Mouse (Mus musculus) hindbrain, embryonic 16.5 days (tissue): ENCODE results near the gene Gli3. TPM values are rescaled to one million over a fixed set of nuclear protein-coding genes. Genes with fewer than 3 reads are reported as not detected.

Source experiments
- ATAC-seq: fragments of 200-750 bp; cut with Nextera tagmentation; 2 replicates; pipeline ENCODE4 v1.8.0; 2017; ENCODE audit warnings: moderate TSS enrichment, moderate library complexity
- H3K27ac ChIP-seq: fragments of 300-500 bp; sonication (generic); 2 replicates; pipeline ENCODE4 v1.5.1; 2014; ENCODE audit warnings: low read depth, mild to moderate bottlenecking, control low read depth, low read length, moderate library complexity
- H3K27me3 ChIP-seq: fragments of 300-500 bp; sonication (generic); replicated peaks from 2 replicates; pipeline ENCODE4 v1.6.1; 2014; ENCODE audit warnings: low read length; ENCODE audit not compliant: control insufficient read depth, insufficient read depth
- H3K36me3 ChIP-seq: fragments of 300-500 bp; sonication (generic); 2 replicates; pipeline ENCODE4 v1.6.1; 2014; ENCODE audit warnings: mild to moderate bottlenecking, low read length, moderate library complexity, mixed read lengths; ENCODE audit not compliant: control insufficient read depth, insufficient read depth
- H3K4me1 ChIP-seq: fragments of 300-500 bp; sonication (generic); 2 replicates; pipeline ENCODE4 v1.6.1; 2014; ENCODE audit warnings: low read depth, low read length; ENCODE audit not compliant: control insufficient read depth, insufficient read depth
- H3K4me2 ChIP-seq: fragments of 300-500 bp; sonication (generic); 2 replicates; pipeline ENCODE4 v1.6.1; 2014; ENCODE audit warnings: mild to moderate bottlenecking, low read length, control low read depth, moderate library complexity
- H3K4me3 ChIP-seq: fragments of 300-500 bp; sonication (generic); 2 replicates; pipeline ENCODE4 v1.5.1; 2014; ENCODE audit warnings: mild to moderate bottlenecking, low read length, control low read depth, moderate library complexity
- H3K9ac ChIP-seq: fragments of 300-500 bp; sonication (generic); 2 replicates; pipeline ENCODE4 v1.6.1; 2014; ENCODE audit warnings: low read depth, mild to moderate bottlenecking, control low read depth, low read length, moderate library complexity
- H3K9me3 ChIP-seq: fragments of 300-500 bp; sonication (generic); 2 replicates; pipeline ENCODE4 v1.6.1; 2014; ENCODE audit warnings: mild to moderate bottlenecking, low read length, moderate library complexity; ENCODE audit not compliant: control insufficient read depth
- WGBS: fragments of 180-500 bp; shearing (Covaris S2); extraction: QIAGEN DNeasy Blood & Tissue Kit; methylation state at CpG from one replicate; pipeline ENCODE4 v1.1.7; 2014; 5-methylcytosine and 5-hydroxymethylcytosine counted together
- polyA plus RNA-seq: library from polyadenylated mRNA; unstranded; fragments of >200 nt; fragmentation: Nextera tagmentation; extraction: Ambion mirVana; gene quantifications from 2 replicates; pipeline ENCODE4 v1.2.1, GENCODE M21; 2015

Gli3 gene
- polyA plus RNA-seq, 1 experiment from 2014 or later: 2.9 TPM

DNA sequence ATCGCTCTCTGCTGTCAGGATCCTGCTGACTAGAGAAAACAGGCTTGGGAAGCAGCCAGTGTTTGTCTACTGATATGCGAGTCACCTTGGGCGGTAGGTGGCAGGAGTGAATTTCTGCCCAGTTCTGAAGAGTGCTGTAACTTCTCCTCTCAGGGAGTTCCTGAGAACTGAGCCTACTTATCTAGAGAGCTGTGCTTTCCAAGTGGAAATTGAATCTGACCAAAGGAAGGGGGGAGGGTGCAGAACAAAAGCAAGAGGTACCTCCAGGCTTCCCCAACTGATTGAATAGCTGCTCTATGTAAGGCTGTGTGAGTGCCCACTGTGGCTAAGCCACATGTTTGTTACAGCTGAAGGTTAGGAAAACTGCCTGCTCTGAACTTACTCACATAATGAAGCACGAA is 244.4 kb downstream of the Gli3 start:
- no peaks in the 10 kb centered on the region for H3K36me3 ChIP-seq
- no peak overlapping the region for H3K9ac ChIP-seq
- H3K4me1 ChIP-seq: no peaks in the 10 kb centered on the region
- H3K27me3 ChIP-seq: no peaks in the 10 kb centered on the region
- no peaks in the 10 kb centered on the region for H3K9me3 ChIP-seq
- H3K27ac ChIP-seq: no peak overlapping the region
- 20% methylated on average over 4 of the region's 4 CpGs for WGBS
- ATAC-seq: no peak
- no peak overlapping the region for H3K4me2 ChIP-seq
- H3K4me3 ChIP-seq: no peak overlapping the region

DNA sequence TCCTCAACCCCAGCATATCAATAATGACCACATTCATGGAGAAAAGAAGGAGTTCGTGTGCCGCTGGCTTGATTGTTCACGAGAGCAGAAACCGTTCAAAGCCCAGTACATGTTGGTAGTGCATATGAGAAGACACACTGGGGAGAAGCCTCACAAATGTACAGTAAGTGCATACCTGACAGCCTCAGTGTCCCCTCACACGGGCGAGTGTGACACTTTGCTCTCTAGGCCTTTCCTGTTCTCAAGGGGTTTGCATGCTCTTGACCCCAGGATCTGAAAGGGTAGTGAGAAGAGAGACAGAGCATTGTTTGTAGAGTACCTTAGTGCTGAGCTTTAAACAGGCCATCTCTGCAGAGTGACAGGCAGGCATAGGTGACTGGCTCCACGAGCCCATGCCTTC is 250.5 kb downstream of the Gli3 start:
- Histone ChIP-seq H3K9ac (no peak overlapping the region), H3K4me3 (no peak overlapping the region), H3K27me3 (no peaks in the 10 kb centered on the region), H3K36me3 (no peaks in the 10 kb centered on the region), H3K9me3 (no peaks in the 10 kb centered on the region), H3K4me1 (peaks cover 4% of the 10 kb centered on the region; the same call in 1 of the 2 replicates), H3K4me2 (no peak overlapping the region), H3K27ac (no peak overlapping the region)
- 74% methylated on average over 7 of the region's 7 CpGs for WGBS
- no peak for ATAC-seq

DNA sequence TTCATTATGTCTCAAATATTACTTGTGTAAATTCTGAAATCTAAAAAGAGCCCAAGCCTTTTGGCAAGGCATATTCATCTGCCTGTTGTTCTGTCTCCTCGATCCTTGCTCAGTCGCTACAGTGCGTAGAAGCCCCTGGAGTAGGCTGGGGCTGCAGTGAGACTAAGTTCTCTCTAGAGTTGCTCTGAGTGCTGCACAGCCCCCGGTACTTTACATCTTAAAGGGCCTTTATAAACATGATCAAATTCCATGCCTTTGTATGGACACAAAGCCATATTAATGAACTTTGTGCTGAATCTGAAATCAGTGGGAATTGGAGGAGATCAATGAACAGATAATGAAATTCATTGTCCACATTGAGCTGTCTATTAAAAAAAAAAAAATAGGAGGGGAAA is 251.3 kb downstream of the Gli3 start:
- H3K9ac ChIP-seq: no peak overlapping the region
- peaks cover 4% of the 10 kb centered on the region; the same call in 1 of the 2 replicates for H3K4me1 ChIP-seq
- H3K27ac ChIP-seq: no peak overlapping the region
- H3K36me3 ChIP-seq: no peaks in the 10 kb centered on the region
- 21% methylated on average over 4 of the region's 4 CpGs for WGBS
- H3K27me3 ChIP-seq: no peaks in the 10 kb centered on the region
- H3K4me3 ChIP-seq: no peak overlapping the region
- H3K9me3 ChIP-seq: no peaks in the 10 kb centered on the region
- ATAC-seq: no peak
- H3K4me2 ChIP-seq: no peak overlapping the region

DNA sequence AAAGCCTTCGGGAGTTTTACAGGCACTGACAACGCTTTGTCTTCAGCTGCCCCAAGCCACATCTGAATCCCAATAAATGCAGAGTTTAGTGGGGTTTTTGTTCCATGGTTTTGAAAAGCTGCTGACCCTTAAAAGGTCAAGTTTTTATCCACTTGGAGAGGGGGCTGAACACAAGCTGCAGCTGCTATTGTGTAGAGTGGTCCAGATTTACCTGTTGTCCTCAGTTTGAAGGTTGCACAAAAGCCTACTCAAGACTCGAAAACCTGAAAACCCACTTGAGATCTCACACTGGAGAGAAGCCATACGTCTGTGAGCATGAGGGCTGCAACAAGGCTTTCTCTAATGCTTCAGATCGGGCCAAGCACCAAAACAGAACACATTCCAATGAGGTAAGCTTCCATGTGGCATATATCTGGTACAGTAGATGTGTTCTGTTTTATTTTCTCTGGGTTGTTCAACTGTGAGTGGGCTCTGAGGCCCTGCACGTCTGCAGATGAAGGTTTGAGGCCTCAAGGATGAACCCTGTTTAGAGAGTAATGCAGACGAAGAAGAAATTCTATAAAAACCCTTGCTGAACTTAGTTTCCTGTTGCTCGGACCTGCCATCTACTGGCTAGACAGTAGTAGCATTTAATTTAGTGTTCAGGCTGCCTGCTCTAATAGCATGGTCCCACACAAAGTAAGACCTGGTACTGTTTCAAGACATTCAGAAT is 251.8 kb downstream of the Gli3 start:
- ATAC-seq: peak; percentile 91
- no peak overlapping the region for H3K4me3 ChIP-seq
- WGBS: 20% methylated on average over 8 of the region's 8 CpGs

DNA sequence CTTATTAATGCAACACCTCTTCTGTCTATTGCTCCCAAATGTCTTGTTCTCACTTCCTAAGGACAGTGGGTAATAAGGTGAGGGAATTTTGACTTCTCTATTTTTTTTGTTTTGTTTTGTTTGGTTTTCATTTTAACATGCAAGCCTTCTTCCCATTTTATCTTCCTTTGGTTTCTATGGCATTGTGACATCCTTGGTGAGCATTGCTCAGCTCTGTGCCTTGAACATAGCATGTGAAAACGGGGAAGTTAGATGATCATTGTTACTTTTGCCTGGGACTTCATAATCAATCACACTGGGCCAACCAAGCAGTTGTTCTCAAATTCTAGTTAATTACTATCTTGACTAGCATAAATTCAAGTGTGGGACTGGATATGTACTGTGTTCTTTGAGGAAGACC is 258.4 kb downstream of the Gli3 start:
- H3K4me1 ChIP-seq: no peaks in the 10 kb centered on the region
- no peaks in the 10 kb centered on the region for H3K36me3 ChIP-seq
- no peak overlapping the region for H3K9ac ChIP-seq
- no peak overlapping the region for H3K4me2 ChIP-seq
- WGBS: 91% methylated on average over 1 of the region's 1 CpGs
- H3K27ac ChIP-seq: no peak overlapping the region
- H3K27me3 ChIP-seq: no peaks in the 10 kb centered on the region
- ATAC-seq: no peak
- no peak overlapping the region for H3K4me3 ChIP-seq
- no peaks in the 10 kb centered on the region for H3K9me3 ChIP-seq

More for the DNA sequence above, 251.8 kb downstream of the Gli3 start:
- H3K4me2 ChIP-seq: no peak overlapping the region
- H3K4me1 ChIP-seq: peaks cover 4% of the 10 kb centered on the region; the same call in 1 of the 2 replicates
- no peaks in the 10 kb centered on the region for H3K27me3 ChIP-seq
- no peaks in the 10 kb centered on the region for H3K9me3 ChIP-seq
- H3K36me3 ChIP-seq: no peaks in the 10 kb centered on the region
- H3K9ac ChIP-seq: no peak overlapping the region
- no peak overlapping the region for H3K27ac ChIP-seq

DNA sequence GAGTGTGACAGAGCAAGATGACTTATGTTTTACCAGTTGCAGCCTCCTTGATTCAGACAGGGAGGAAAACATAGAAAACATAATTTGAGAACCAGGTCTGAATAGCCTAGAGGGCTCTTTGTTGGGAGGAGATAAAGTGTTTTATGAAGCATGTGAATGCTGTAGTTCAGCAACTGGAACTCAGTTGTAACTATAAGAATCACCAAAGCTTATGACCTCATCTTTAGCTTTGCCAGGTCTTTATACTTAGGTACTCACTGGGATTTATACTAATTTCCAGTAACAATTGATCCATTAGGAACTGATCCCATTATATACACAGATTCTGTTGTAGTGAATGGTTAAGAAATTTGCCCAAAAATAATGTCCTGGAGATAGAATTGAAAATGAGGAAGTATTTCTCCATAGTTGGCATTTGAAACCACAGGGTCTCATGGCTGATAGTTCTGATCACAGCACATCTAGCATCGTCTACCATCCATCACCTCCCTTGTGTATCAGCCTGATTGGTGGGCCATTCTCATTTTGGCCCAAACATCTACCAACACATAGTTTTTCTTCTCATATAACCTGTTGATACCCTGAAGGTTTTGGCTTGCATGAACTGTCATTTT is 259.8 kb downstream of the Gli3 start:
- no peak for ATAC-seq
- 91% methylated on average over 1 of the region's 1 CpGs for WGBS

DNA sequence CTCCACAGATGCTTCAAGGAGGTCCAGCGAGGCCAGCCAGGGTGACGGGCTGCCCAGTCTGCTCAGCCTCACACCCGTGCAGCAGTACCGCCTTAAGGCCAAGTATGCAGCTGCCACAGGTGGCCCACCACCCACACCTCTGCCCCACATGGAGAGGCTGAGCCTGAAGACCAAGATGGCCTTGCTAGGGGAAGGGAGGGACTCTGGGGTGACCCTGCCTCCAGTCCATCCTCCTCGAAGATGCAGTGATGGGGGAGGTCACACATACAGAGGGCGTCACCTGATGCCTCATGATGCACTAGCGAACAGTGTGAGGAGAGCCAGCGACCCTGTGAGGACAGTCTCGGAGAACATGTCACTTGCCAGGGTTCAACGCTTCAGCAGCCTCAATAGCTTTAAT is 261.7 kb downstream of the Gli3 start:
- Histone ChIP-seq H3K9me3 (no peaks in the 10 kb centered on the region), H3K27me3 (no peaks in the 10 kb centered on the region), H3K9ac (no peak overlapping the region), H3K4me3 (no peak overlapping the region), H3K4me1 (no peaks in the 10 kb centered on the region), H3K27ac (no peak overlapping the region), H3K36me3 (no peaks in the 10 kb centered on the region), H3K4me2 (no peak overlapping the region)
- ATAC-seq: no peak
- WGBS: 96% methylated on average over 10 of the region's 10 CpGs

More for the DNA sequence above, 259.8 kb downstream of the Gli3 start:
- H3K27me3 ChIP-seq: no peaks in the 10 kb centered on the region
- no peak overlapping the region for H3K4me2 ChIP-seq
- no peak overlapping the region for H3K9ac ChIP-seq
- no peaks in the 10 kb centered on the region for H3K9me3 ChIP-seq
- no peaks in the 10 kb centered on the region for H3K36me3 ChIP-seq
- H3K4me3 ChIP-seq: no peak overlapping the region
- no peak overlapping the region for H3K27ac ChIP-seq
- no peaks in the 10 kb centered on the region for H3K4me1 ChIP-seq

DNA sequence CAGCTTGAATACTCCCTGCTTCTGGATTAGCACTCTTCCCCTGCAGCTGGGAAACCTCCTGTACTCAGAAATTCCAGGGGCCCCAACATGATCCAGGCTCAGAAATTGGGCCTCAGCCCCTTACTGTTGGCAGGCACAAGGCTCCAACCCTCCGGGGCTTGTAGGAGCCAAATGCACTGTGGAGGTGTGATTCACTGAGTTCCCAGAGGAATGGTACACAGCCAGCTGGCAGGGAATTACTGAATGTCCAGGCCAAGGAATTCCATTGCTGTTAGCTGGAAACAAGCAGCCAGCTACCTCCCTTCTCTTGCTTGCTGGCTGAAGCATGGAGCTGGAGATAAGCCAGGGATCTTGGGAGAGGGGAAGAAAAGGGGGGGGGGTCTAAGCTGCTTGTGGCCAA is 278.7 kb downstream of the Gli3 start:
- peaks cover 4% of the 10 kb centered on the region for H3K4me1 ChIP-seq
- H3K9ac ChIP-seq: no peak overlapping the region
- no peaks in the 10 kb centered on the region for H3K9me3 ChIP-seq
- H3K27ac ChIP-seq: no peak overlapping the region
- H3K4me2 ChIP-seq: no peak overlapping the region
- peak; percentile 99 for ATAC-seq
- no peaks in the 10 kb centered on the region for H3K36me3 ChIP-seq
- H3K4me3 ChIP-seq: no peak overlapping the region
- WGBS: 25% methylated on average over 1 of the region's 1 CpGs
- no peaks in the 10 kb centered on the region for H3K27me3 ChIP-seq

DNA sequence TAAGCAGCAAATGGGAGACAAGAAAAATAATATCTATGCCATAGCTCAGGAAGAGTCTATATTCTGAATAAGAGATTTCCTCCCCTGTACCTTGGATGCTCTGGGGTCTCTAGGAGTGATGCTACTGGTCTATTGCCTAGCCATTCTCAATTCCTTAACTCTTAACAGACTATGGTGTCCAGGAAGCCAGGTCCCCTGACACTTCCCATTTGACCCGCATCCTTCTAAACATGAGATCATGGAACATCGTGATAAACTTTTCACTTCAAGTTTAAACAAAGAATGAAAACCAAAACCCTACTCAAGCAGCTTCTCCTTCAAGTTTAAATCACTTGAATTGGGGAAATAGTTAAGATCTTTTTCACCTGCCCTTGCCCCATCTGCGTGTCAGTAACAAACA is 279.3 kb downstream of the Gli3 start:
- ATAC-seq: no peak
- no peaks in the 10 kb centered on the region for H3K9me3 ChIP-seq
- no peak overlapping the region for H3K4me2 ChIP-seq
- peaks cover 4% of the 10 kb centered on the region for H3K4me1 ChIP-seq
- 95% methylated on average over 3 of the region's 3 CpGs for WGBS
- no peak overlapping the region for H3K27ac ChIP-seq
- no peak overlapping the region for H3K4me3 ChIP-seq
- H3K9ac ChIP-seq: no peak overlapping the region
- H3K27me3 ChIP-seq: no peaks in the 10 kb centered on the region
- H3K36me3 ChIP-seq: no peaks in the 10 kb centered on the region
